Mouse (Mus musculus) limb, embryonic 13.5 days (tissue): ENCODE results near the gene Tyw1. TPM values are rescaled to one million over a fixed set of nuclear protein-coding genes. Genes with fewer than 3 reads are reported as not detected.

Experiments used
- ATAC-seq: fragments of 200-750 bp; cut with Nextera tagmentation; 2 replicates; pipeline ENCODE4 v1.8.0; 2017; ENCODE audit warnings: low read depth, moderate number of reproducible peaks, moderate TSS enrichment; ENCODE audit not compliant: low FRiP score
- H3K27ac ChIP-seq: fragments of 300-500 bp; sonication (generic); 2 replicates; pipeline ENCODE4 v1.5.1; 2015; ENCODE audit warnings: inconsistent platforms, mild to moderate bottlenecking, moderate library complexity
- H3K27me3 ChIP-seq: fragments of 300-500 bp; sonication (generic); 2 replicates; pipeline ENCODE4 v1.6.1; 2015; ENCODE audit warnings: mild to moderate bottlenecking, inconsistent platforms
- H3K36me3 ChIP-seq: fragments of 300-500 bp; sonication (generic); 2 replicates; pipeline ENCODE4 v1.6.1; 2015; ENCODE audit warnings: inconsistent platforms, mild to moderate bottlenecking, moderate library complexity
- H3K4me1 ChIP-seq: fragments of 300-500 bp; sonication (generic); 2 replicates; pipeline ENCODE4 v1.6.1; 2015; ENCODE audit warnings: inconsistent platforms
- H3K4me2 ChIP-seq: fragments of 300-500 bp; sonication (generic); replicated peaks from 2 replicates; pipeline ENCODE4 v1.6.1; 2015; ENCODE audit warnings: inconsistent platforms, mild to moderate bottlenecking, moderate library complexity
- H3K4me3 ChIP-seq: fragments of 300-500 bp; sonication (generic); 2 replicates; pipeline ENCODE4 v1.5.1; 2015; ENCODE audit warnings: moderate library complexity, mild to moderate bottlenecking, inconsistent platforms
- H3K9ac ChIP-seq: fragments of 300-500 bp; sonication (generic); 2 replicates; pipeline ENCODE4 v1.6.1; 2015; ENCODE audit warnings: mild to moderate bottlenecking, inconsistent platforms
- H3K9me3 ChIP-seq: fragments of 300-500 bp; sonication (generic); 2 replicates; pipeline ENCODE4 v1.6.1; 2016; ENCODE audit warnings: inconsistent platforms
- WGBS: fragments of 180-500 bp; shearing (Covaris S2); methylation state at CpG from one replicate; pipeline ENCODE4 v1.1.7; 2015; 5-methylcytosine and 5-hydroxymethylcytosine counted together
- polyA plus RNA-seq: library from polyadenylated mRNA; unstranded; fragments of >200 nt; fragmentation: Nextera tagmentation; extraction: Ambion mirVana; gene quantifications from 2 replicates; pipeline ENCODE4 v1.2.1, GENCODE M21; 2015

The Tyw1 gene
- polyA plus RNA-seq, 1 experiment from 2014 or later = 28.2 TPM

- Histone ChIP-seq H3K36me3 (peaks cover 38% of the 10 kb centered on the region), H3K9ac (no peak overlapping the region), H3K27ac (no peak overlapping the region), H3K4me1 (peaks cover 4% of the 10 kb centered on the region; the same call in 1 of the 2 replicates), H3K4me3 (no peak overlapping the region), H3K9me3 (peaks cover 7% of the 10 kb centered on the region), H3K27me3 (no peaks in the 10 kb centered on the region), H3K4me2 (no peak overlapping the region)
- 76% methylated on average over 9 of the region's 9 CpGs for WGBS
- no peak for ATAC-seq
Observed at GRCm38 (mm10) chr5:130328366-130328765, 72.9 kb downstream of the Tyw1 start.

- H3K4me3 ChIP-seq = no peak overlapping the region
- H3K4me2 ChIP-seq = no peak overlapping the region
- no peaks in the 10 kb centered on the region for H3K27me3 ChIP-seq
- H3K27ac ChIP-seq = no peak overlapping the region
- WGBS = 76% methylated on average over 2 of the region's 2 CpGs
- ATAC-seq = no peak
- peaks cover 4% of the 10 kb centered on the region; the same call in 1 of the 2 replicates for H3K4me1 ChIP-seq
- H3K36me3 ChIP-seq = peaks cover 34% of the 10 kb centered on the region
- H3K9ac ChIP-seq = no peak overlapping the region
- H3K9me3 ChIP-seq = no peaks in the 10 kb centered on the region
Observed at GRCm38 (mm10) chr5:130329889-130330288, 74.5 kb downstream of the Tyw1 start.

GRCm38 (mm10) chr5:130330801-130331200 is 75.4 kb downstream of the Tyw1 start:
- H3K9me3 ChIP-seq = no peaks in the 10 kb centered on the region
- no peak overlapping the region for H3K4me3 ChIP-seq
- H3K27ac ChIP-seq = no peak overlapping the region
- peaks cover 4% of the 10 kb centered on the region; the same call in 1 of the 2 replicates for H3K4me1 ChIP-seq
- H3K36me3 ChIP-seq = peaks cover 34% of the 10 kb centered on the region
- H3K27me3 ChIP-seq = no peaks in the 10 kb centered on the region
- WGBS = 85% methylated on average over 4 of the region's 4 CpGs
- ATAC-seq = no peak
- H3K4me2 ChIP-seq = no peak overlapping the region
- H3K9ac ChIP-seq = no peak overlapping the region

- H3K36me3 ChIP-seq = peaks cover 36% of the 10 kb centered on the region
- no peaks in the 10 kb centered on the region for H3K27me3 ChIP-seq
- WGBS = 55% methylated on average over 4 of the region's 4 CpGs
- H3K4me2 ChIP-seq = no peak overlapping the region
- no peak overlapping the region for H3K27ac ChIP-seq
- ATAC-seq = no peak
- H3K9ac ChIP-seq = no peak overlapping the region
- no peaks in the 10 kb centered on the region for H3K9me3 ChIP-seq
- H3K4me3 ChIP-seq = no peak overlapping the region
- H3K4me1 ChIP-seq = peaks cover 4% of the 10 kb centered on the region; the same call in 1 of the 2 replicates
Observed at GRCm38 (mm10) chr5:130331206-130331605, 75.8 kb downstream of the Tyw1 start.

- 94% methylated on average over 7 of the region's 7 CpGs for WGBS
- Histone ChIP-seq H3K27me3 (no peaks in the 10 kb centered on the region), H3K9ac (no peak overlapping the region), H3K4me3 (no peak overlapping the region), H3K36me3 (peaks cover 48% of the 10 kb centered on the region), H3K4me2 (no peak overlapping the region), H3K4me1 (no peaks in the 10 kb centered on the region), H3K27ac (no peak overlapping the region), H3K9me3 (no peaks in the 10 kb centered on the region)
- ATAC-seq = no peak
Observed at GRCm38 (mm10) chr5:130333566-130333965, 78.1 kb downstream of the Tyw1 start.

GRCm38 (mm10) chr5:130333971-130334370 is 78.6 kb downstream of the Tyw1 start:
- ATAC-seq = no peak
- no peaks in the 10 kb centered on the region for H3K4me1 ChIP-seq
- H3K4me2 ChIP-seq = no peak overlapping the region
- WGBS = 90% methylated on average over 11 of the region's 11 CpGs
- H3K27ac ChIP-seq = no peak overlapping the region
- peaks cover 45% of the 10 kb centered on the region for H3K36me3 ChIP-seq
- no peaks in the 10 kb centered on the region for H3K9me3 ChIP-seq
- H3K4me3 ChIP-seq = no peak overlapping the region
- H3K27me3 ChIP-seq = no peaks in the 10 kb centered on the region
- H3K9ac ChIP-seq = no peak overlapping the region

GRCm38 (mm10) chr5:130335462-130335861 is 80.0 kb downstream of the Tyw1 start:
- H3K9ac ChIP-seq = no peak overlapping the region
- H3K4me2 ChIP-seq = no peak overlapping the region
- H3K4me1 ChIP-seq = no peaks in the 10 kb centered on the region
- no peaks in the 10 kb centered on the region for H3K9me3 ChIP-seq
- 96% methylated on average over 4 of the region's 4 CpGs for WGBS
- peaks cover 42% of the 10 kb centered on the region for H3K36me3 ChIP-seq
- H3K27me3 ChIP-seq = no peaks in the 10 kb centered on the region
- no peak for ATAC-seq
- no peak overlapping the region for H3K27ac ChIP-seq
- no peak overlapping the region for H3K4me3 ChIP-seq

- Histone ChIP-seq H3K4me1 (no peaks in the 10 kb centered on the region), H3K36me3 (peaks cover 62% of the 10 kb centered on the region), H3K4me3 (no peak overlapping the region), H3K27me3 (no peaks in the 10 kb centered on the region), H3K9me3 (0 out of 2 replicates have a peak, but pooled peaks cover 5% of the 10 kb centered on the region), H3K4me2 (no peak overlapping the region), H3K27ac (no peak overlapping the region), H3K9ac (no peak overlapping the region)
- ATAC-seq = no peak
- WGBS = 93% methylated on average over 15 of the region's 15 CpGs
Observed at GRCm38 (mm10) chr5:130340656-130341055, 85.2 kb downstream of the Tyw1 start.

GRCm38 (mm10) chr5:130344999-130345398 is 89.6 kb downstream of the Tyw1 start:
- Histone ChIP-seq H3K4me3 (no peak overlapping the region), H3K27ac (no peak overlapping the region), H3K36me3 (peaks cover 36% of the 10 kb centered on the region), H3K4me1 (no peaks in the 10 kb centered on the region), H3K27me3 (no peaks in the 10 kb centered on the region), H3K4me2 (no peak overlapping the region), H3K9me3 (peaks cover 18% of the 10 kb centered on the region), H3K9ac (no peak overlapping the region)
- WGBS = 95% methylated on average over 7 of the region's 7 CpGs
- no peak for ATAC-seq

GRCm38 (mm10) chr5:130345871-130346270 is 90.5 kb downstream of the Tyw1 start:
- no peak overlapping the region for H3K4me3 ChIP-seq
- H3K36me3 ChIP-seq = peaks cover 28% of the 10 kb centered on the region
- no peak overlapping the region for H3K4me2 ChIP-seq
- peaks cover 18% of the 10 kb centered on the region for H3K9me3 ChIP-seq
- no peak for ATAC-seq
- WGBS = 89% methylated on average over 2 of the region's 2 CpGs
- no peaks in the 10 kb centered on the region for H3K27me3 ChIP-seq
- H3K27ac ChIP-seq = no peak overlapping the region
- no peak overlapping the region for H3K9ac ChIP-seq
- H3K4me1 ChIP-seq = no peaks in the 10 kb centered on the region

GRCm38 (mm10) chr5:130355223-130355622 is 99.8 kb downstream of the Tyw1 start:
- no peak overlapping the region for H3K4me2 ChIP-seq
- H3K27me3 ChIP-seq = no peaks in the 10 kb centered on the region
- no peaks in the 10 kb centered on the region for H3K36me3 ChIP-seq
- no peak overlapping the region for H3K4me3 ChIP-seq
- 57% methylated on average over 7 of the region's 7 CpGs for WGBS
- H3K4me1 ChIP-seq = no peaks in the 10 kb centered on the region
- no peak for ATAC-seq
- 0 out of 2 replicates have a peak, but pooled peaks cover 4% of the 10 kb centered on the region for H3K9me3 ChIP-seq
- H3K27ac ChIP-seq = no peak overlapping the region
- no peak overlapping the region for H3K9ac ChIP-seq

GRCm38 (mm10) chr5:130363111-130363510 is 107.7 kb downstream of the Tyw1 start:
- Histone ChIP-seq H3K36me3 (no peaks in the 10 kb centered on the region), H3K9me3 (0 out of 2 replicates have a peak, but pooled peaks cover 6% of the 10 kb centered on the region), H3K4me3 (no peak overlapping the region), H3K4me1 (no peaks in the 10 kb centered on the region), H3K9ac (no peak overlapping the region), H3K4me2 (no peak overlapping the region), H3K27ac (no peak overlapping the region), H3K27me3 (no peaks in the 10 kb centered on the region)
- no peak for ATAC-seq
- 64% methylated on average over 4 of the region's 4 CpGs for WGBS

GRCm38 (mm10) chr5:130363773-130364172 is 108.4 kb downstream of the Tyw1 start:
- 30% methylated on average over 3 of the region's 3 CpGs for WGBS
- no peaks in the 10 kb centered on the region for H3K4me1 ChIP-seq
- H3K27ac ChIP-seq = no peak overlapping the region
- no peaks in the 10 kb centered on the region for H3K27me3 ChIP-seq
- H3K9me3 ChIP-seq = 0 out of 2 replicates have a peak, but pooled peaks cover 8% of the 10 kb centered on the region
- no peaks in the 10 kb centered on the region for H3K36me3 ChIP-seq
- no peak overlapping the region for H3K4me3 ChIP-seq
- H3K4me2 ChIP-seq = no peak overlapping the region
- no peak overlapping the region for H3K9ac ChIP-seq
- no peak for ATAC-seq
